Mouse (Mus musculus): ENCODE measurements around the gene Pbx1.

- TF ChIP-seq CTCF (IDR thresholded peaks at IDR 0.05; ENCODE audit: low read depth) (no peak), EP300 (IDR thresholded peaks at IDR 0.05; ENCODE audit: low read depth) (no peak)
Measured at GRCm38 (mm10) chr1:168382823-168383157, 49.3 kb downstream of the Pbx1 start.
